Mouse (Mus musculus) CH12.LX (cell line): ENCODE results near the gene Sfmbt1. TPM values are rescaled to one million over a fixed set of nuclear protein-coding genes. Genes with fewer than 3 reads are reported as not detected.

Experiments used
- DNase-seq: peaks from one replicate; pipeline ENCODE4 v3.0.0-alpha.2; 2013; ENCODE audit errors: extremely low read depth
- H3K27ac ChIP-seq: 2 replicates; pipeline ENCODE4 v1.5.1; 2012; ENCODE audit warnings: low read depth, mild to moderate bottlenecking, control low read depth, moderate library complexity; ENCODE audit not compliant: insufficient read depth
- H3K27me3 ChIP-seq: replicated peaks from 2 replicates; pipeline ENCODE3; 2012; ENCODE audit warnings: inconsistent platforms
- H3K36me3 ChIP-seq, 2 experiments: replicated peaks in 1 of 2; 2 replicates each; pipeline versions ENCODE3 to v1.6.1; 2012; ENCODE audit warnings: inconsistent platforms in 1 of 2, low read length in 1 of 2, mild to moderate bottlenecking in 1 of 2, mixed read lengths in 1 of 2, moderate library complexity in 1 of 2; ENCODE audit not compliant: control insufficient read depth in 1 of 2, insufficient read depth in 1 of 2
- H3K4me1 ChIP-seq, 2 experiments: 2 replicates each; pipeline ENCODE4 v1.6.1; 2012; ENCODE audit warnings: inconsistent platforms in 1 of 2, moderate library complexity in 1 of 2; ENCODE audit not compliant: insufficient read depth in 2 of 2, control insufficient read depth in 1 of 2
- H3K4me2 ChIP-seq: 2 replicates; pipeline ENCODE4 v1.6.1; 2012; ENCODE audit warnings: low read depth, mild to moderate bottlenecking, control low read depth; ENCODE audit not compliant: poor library complexity, insufficient read depth, severe bottlenecking
- H3K4me3 ChIP-seq, 3 experiments: fragments of 150-350 bp in 1 of 3; sonication (generic) in 1 of 3; replicated peaks in 1 of 3; 2 replicates each; pipeline versions ENCODE3 to v1.5.1; 2011 to 2012; ENCODE audit warnings: low read depth in 2 of 3, low read length in 2 of 3, mild to moderate bottlenecking in 2 of 3, moderate library complexity in 2 of 3, control low read depth in 1 of 3, improper control_type of control experiment in 1 of 3, inconsistent platforms in 1 of 3, mixed read lengths in 1 of 3; ENCODE audit not compliant: poor library complexity in 1 of 3
- H3K79me2 ChIP-seq: replicated peaks from 2 replicates; pipeline ENCODE4 v1.6.1; 2012; ENCODE audit warnings: mild to moderate bottlenecking, moderate library complexity; ENCODE audit not compliant: control insufficient read depth, poor library complexity, insufficient read depth, severe bottlenecking; ENCODE audit errors: extremely low read depth
- H3K9ac ChIP-seq: 2 replicates; pipeline ENCODE4 v1.6.1; 2012; ENCODE audit warnings: low read depth, mild to moderate bottlenecking, control low read depth, moderate library complexity; ENCODE audit not compliant: insufficient read depth
- H3K9me3 ChIP-seq: replicated peaks from 2 replicates; pipeline ENCODE3; 2012; ENCODE audit warnings: low read length, inconsistent platforms, mixed read lengths
- BHLHE40 ChIP-seq: IDR thresholded peaks from 2 replicates; pipeline ENCODE4 v1.6.1; 2011; ENCODE audit warnings: mild to moderate bottlenecking, low read depth, low read length, improper control_type of control experiment
- CHD2 ChIP-seq: IDR thresholded peaks from 2 replicates; pipeline ENCODE4 v1.6.1; 2011; ENCODE audit warnings: low read length, improper control_type of control experiment
- E2F4 ChIP-seq: IDR thresholded peaks from 2 replicates; pipeline ENCODE4 v1.6.1; 2011; ENCODE audit warnings: low read depth, low read length, improper control_type of control experiment; ENCODE audit not compliant: insufficient replicate concordance
- ELF1 ChIP-seq: IDR thresholded peaks from 2 replicates; pipeline ENCODE4 v1.6.1; 2014; ENCODE audit warnings: low read depth, mild to moderate bottlenecking, inconsistent platforms, low read length, improper control_type of control experiment
- EP300 ChIP-seq: IDR thresholded peaks from 2 replicates; pipeline ENCODE4 v1.6.1; 2011; ENCODE audit warnings: low read length, improper control_type of control experiment
- ETS1 ChIP-seq: conservative IDR thresholded peaks from 2 replicates; pipeline ENCODE4 v1.6.1; 2012; ENCODE audit warnings: low read depth, mild to moderate bottlenecking, inconsistent platforms, low read length, improper control_type of control experiment, moderate library complexity
- JUND ChIP-seq: conservative IDR thresholded peaks from 2 replicates; pipeline ENCODE4 v1.6.1; 2011; ENCODE audit warnings: low read depth, low read length, improper control_type of control experiment
- KAT2A ChIP-seq: IDR thresholded peaks from 2 replicates; pipeline ENCODE4 v1.6.1; 2012; ENCODE audit warnings: low read length, improper control_type of control experiment, inconsistent platforms; ENCODE audit not compliant: insufficient replicate concordance
- MAZ ChIP-seq: IDR thresholded peaks from 2 replicates; pipeline ENCODE4 v1.6.1; 2012; ENCODE audit warnings: low read depth, mild to moderate bottlenecking, inconsistent platforms, low read length, improper control_type of control experiment, moderate library complexity
- MEF2A ChIP-seq: IDR thresholded peaks from 2 replicates; pipeline ENCODE4 v1.6.1; 2014; ENCODE audit warnings: low read depth, mild to moderate bottlenecking, inconsistent platforms, low read length, improper control_type of control experiment, borderline replicate concordance
- MYC ChIP-seq: IDR thresholded peaks from 2 replicates; pipeline ENCODE4 v1.6.1; 2011; ENCODE audit warnings: low read depth, mild to moderate bottlenecking, improper control_type of control experiment, low read length
- POLR2A ChIP-seq: IDR thresholded peaks from 2 replicates; pipeline ENCODE4 v1.6.1; 2011; ENCODE audit warnings: low read depth, mild to moderate bottlenecking, improper control_type of control experiment, low read length
- POLR2AphosphoS2 ChIP-seq: IDR thresholded peaks from 2 replicates; pipeline ENCODE4 v1.6.1; 2011; ENCODE audit warnings: low read depth, low read length, improper control_type of control experiment
- RAD21 ChIP-seq: IDR thresholded peaks from 2 replicates; pipeline ENCODE4 v1.6.1; 2011; ENCODE audit warnings: low read depth, mild to moderate bottlenecking, low read length, improper control_type of control experiment, moderate library complexity
- SMC3 ChIP-seq: IDR thresholded peaks from 2 replicates; pipeline ENCODE4 v1.6.1; 2011; ENCODE audit warnings: low read depth, low read length, improper control_type of control experiment
- TBP ChIP-seq: conservative IDR thresholded peaks from 2 replicates; pipeline ENCODE4 v1.6.1; 2011; ENCODE audit warnings: low read depth, low read length, improper control_type of control experiment
- TCF12 ChIP-seq: IDR thresholded peaks from 2 replicates; pipeline ENCODE4 v1.6.1; 2014; ENCODE audit warnings: low read depth, mild to moderate bottlenecking, inconsistent platforms, low read length, improper control_type of control experiment
- USF1 ChIP-seq: IDR thresholded peaks from 2 replicates; pipeline ENCODE4 v1.6.1; 2014; ENCODE audit warnings: low read depth, mild to moderate bottlenecking, inconsistent platforms, low read length, improper control_type of control experiment
- ZC3H11A ChIP-seq: IDR thresholded peaks from 2 replicates; pipeline ENCODE4 v1.6.1; 2012; ENCODE audit warnings: low read depth, mild to moderate bottlenecking, inconsistent platforms, low read length, improper control_type of control experiment
- ZKSCAN1 ChIP-seq: IDR thresholded peaks from 2 replicates; pipeline ENCODE4 v1.6.1; 2012; ENCODE audit warnings: low read depth, inconsistent platforms, low read length, improper control_type of control experiment, borderline replicate concordance
- ZMIZ1 ChIP-seq: IDR thresholded peaks from 2 replicates; pipeline ENCODE4 v1.6.1; 2012; ENCODE audit warnings: low read depth, mild to moderate bottlenecking, inconsistent platforms, low read length, improper control_type of control experiment
- dilution Hi-C: fragments of 300-500 bp; cut with MboI; formaldehyde crosslinking; loops from 2 replicates; pipeline ENCODE4 v1.14.3; 2020; ENCODE audit warnings: low sequenced_read_pairs; ENCODE audit not compliant: extremely low pct_unique_long_range_greater_than_20kb, extremely low pct_ligation_motif_present
- in situ Hi-C: fragments of 300-500 bp; cut with MboI; formaldehyde crosslinking; loops from 3 replicates; pipeline ENCODE4 v1.14.3; 2019; ENCODE audit warnings: low sequenced_read_pairs, low pct_ligation_motif_present, low pct_unique_long_range_greater_than_20kb, mixed read lengths
- polyA plus RNA-seq: library from polyadenylated mRNA; unstranded; fragments of >175 nt; gene quantifications from 2 replicates; pipeline ENCODE4 v1.2.1, GENCODE M21; 2012; ENCODE audit warnings: low read depth; ENCODE audit not compliant: insufficient read length
- total RNA-seq, 2 experiments: library from RNA; depleted of rRNA; stranded (reverse); fragments of 300-350 nt in 1 of 2; fragments of >200 nt in 1 of 2; gene quantifications; 2 replicates each; pipeline ENCODE4 v1.2.3; 2012 to 2014

The Sfmbt1 gene
- total and polyA plus RNA-seq, 3 experiments, result 2.4 to 6.0 (median 5.1) TPM

- no peak for TF ChIP-seq JUND
- TF ChIP-seq MYC, result peak; percentile 58; the same call in 1 of the 2 replicates
- TF ChIP-seq MEF2A, result no peak
- TF ChIP-seq ETS1, result no peak
- TF ChIP-seq CHD2, result no peak
- no peak for TF ChIP-seq ZC3H11A
- no peak for TF ChIP-seq BHLHE40
- peak; percentile 76 for TF ChIP-seq RAD21
- no peak for TF ChIP-seq EP300
- no peak for TF ChIP-seq USF1
Observed at GRCm38 (mm10) chr14:30699656-30700055, 15.0 kb upstream of the Sfmbt1 start (continued).

GRCm38 (mm10) chr14:30702512-30702911, 12.1 kb upstream of the Sfmbt1 start:
- H3K27me3 ChIP-seq, result no peaks in the 10 kb centered on the region
- H3K36me3 ChIP-seq, result no peaks in the 10 kb centered on the region
- H3K4me1 ChIP-seq, result peaks cover 0 to 6% of the 10 kb centered on the region in 2 experiments; a peak in 3 of 4 replicates
- dilution Hi-C loops, result no loop called here
- no peaks in the 10 kb centered on the region for H3K9me3 ChIP-seq
- H3K4me2 ChIP-seq, result no peak overlapping the region
- no peak overlapping the region for H3K4me3 ChIP-seq
- TF ChIP-seq USF1 (no peak), TBP (no peak), TCF12 (no peak), E2F4 (no peak), JUND (no peak), MEF2A (no peak), ETS1 (no peak), MAZ (no peak), ZKSCAN1 (no peak), KAT2A (no peak), POLR2A (no peak), SMC3 (no peak)
- no peak overlapping the region for H3K9ac ChIP-seq
- in situ Hi-C loops, result no loop called here
- H3K27ac ChIP-seq, result no peak overlapping the region
- no peaks in the 10 kb centered on the region for H3K79me2 ChIP-seq
- DNase-seq, result no peak

GRCm38 (mm10) chr14:30703079-30703478, 11.6 kb upstream of the Sfmbt1 start:
- no peak for TF ChIP-seq ELF1
- no peak for TF ChIP-seq CHD2
- no peak for TF ChIP-seq POLR2AphosphoS2
- no peak for TF ChIP-seq ZMIZ1
- no peak for TF ChIP-seq ETS1
- no peak for TF ChIP-seq TBP

More at GRCm38 (mm10) chr14:30703079-30703478, 11.6 kb upstream of the Sfmbt1 start:
- no peak for DNase-seq
- Histone ChIP-seq H3K4me1 (peaks cover 0 to 6% of the 10 kb centered on the region in 2 experiments; a peak in 3 of 4 replicates), H3K4me2 (no peak overlapping the region), H3K79me2 (no peaks in the 10 kb centered on the region), H3K36me3 (no peaks in the 10 kb centered on the region), H3K9ac (no peak overlapping the region), H3K9me3 (no peaks in the 10 kb centered on the region), H3K27me3 (no peaks in the 10 kb centered on the region), H3K4me3 (no peak overlapping the region), H3K27ac (no peak overlapping the region)
- in situ Hi-C loops, result no loop called here
- dilution Hi-C loops, result no loop called here
